14 mouse cellular contexts compared by ENCODE assay signal in genomic region chr19:58419685-58420084, GRCm38 (mm10). TPM values are rescaled to one million over a fixed set of nuclear protein-coding genes. Genes with fewer than 3 reads are reported as not detected.
DNase-seq lines count a peak whose midpoint lies in the region; ATAC-seq and TF ChIP-seq lines count a peak whose summit lies in the region.
"Had no signal": no experiment of that assay in that cellular context is flagged by ENCODE, and none has a peak within 500 bp of the region (broad histone marks: within the 10 kb centered on the region; RNA-seq: fewer than 3 reads in every experiment).

No protein-coding gene starts in this region.

- no peak for DNase-seq in heart, postnatal 14 days
- no peak for DNase-seq in lung, postnatal 0 days (ENCODE audit: low spot score)
- no peak for DNase-seq in lung, adult 2 months
- peak; percentile 48 for DNase-seq in urinary bladder, postnatal 14 days (ENCODE audit: low spot score)
- no peak for DNase-seq in adrenal gland, postnatal 10 days
- DNase-seq in forebrain, postnatal 0 days, result no peak
- DNase-seq: cerebellum, postnatal 36 days; heart, postnatal 36 days; right cerebral cortex, adult 18-20 months had no signal

- peak overlapping the region; percentile 39 for H3K27ac ChIP-seq in heart, embryonic 16.5 days (ENCODE audit: low read length)
- no peak overlapping the region for H3K27ac ChIP-seq in lung, postnatal 0 days (ENCODE audit: low read length)
- H3K27ac ChIP-seq in intestine, embryonic 16.5 days (ENCODE audit: low read length), result no peak overlapping the region
- no peak overlapping the region for H3K27ac ChIP-seq in forebrain, postnatal 0 days (ENCODE audit: low read depth, low read length)
- H3K27ac ChIP-seq: liver, embryonic 15.5 days had no signal

- no peak overlapping the region for H3K9ac ChIP-seq in heart, embryonic 16.5 days (ENCODE audit: low read length)
- no peak overlapping the region for H3K9ac ChIP-seq in lung, postnatal 0 days (replicated peaks; ENCODE audit: low read depth)
- no peak overlapping the region for H3K9ac ChIP-seq in intestine, embryonic 16.5 days (ENCODE audit: low read depth, low read length)
- no peak overlapping the region for H3K9ac ChIP-seq in forebrain, postnatal 0 days
- H3K9ac ChIP-seq: liver, embryonic 15.5 days had no signal

- no peak for ATAC-seq in heart, embryonic 16.5 days (replicated peaks; ENCODE audit: extremely low read depth, insufficient read depth, low FRiP score)
- ATAC-seq in lung, postnatal 0 days, result peak; percentile 44
- 0 out of 2 replicates have a peak, but pooled peaks have one; percentile 48 for ATAC-seq in intestine, embryonic 16.5 days
- no peak for ATAC-seq in forebrain, postnatal 0 days
- ATAC-seq: forebrain, embryonic 16.5 days; Patski had no signal

- no peak overlapping the region for H3K4me3 ChIP-seq in heart, embryonic 16.5 days (ENCODE audit: low read length)
- H3K4me3 ChIP-seq in lung, postnatal 0 days (ENCODE audit: low read depth, low read length), result no peak overlapping the region
- H3K4me3 ChIP-seq in lung, adult 2 months (replicated peaks; ENCODE audit: extremely low read depth, low read depth, low read length), result no peak overlapping the region
- no peak overlapping the region for H3K4me3 ChIP-seq in intestine, embryonic 16.5 days (ENCODE audit: low read length)
- H3K4me3 ChIP-seq in forebrain, postnatal 0 days (ENCODE audit: low read depth, low read length), result no peak overlapping the region
- H3K4me3 ChIP-seq: liver, embryonic 15.5 days had no signal

- WGBS in heart, embryonic 16.5 days, result 29% methylated on average over 3 of the region's 3 CpGs
- WGBS in lung, postnatal 0 days, result 12% methylated on average over 3 of the region's 3 CpGs
- 43% methylated on average over 3 of the region's 3 CpGs for WGBS in lung, adult 2 months
- WGBS in intestine, embryonic 16.5 days, result 23% methylated on average over 3 of the region's 3 CpGs
- WGBS in forebrain, postnatal 0 days, result 60% methylated on average over 3 of the region's 3 CpGs

- 0 out of 2 replicates have a peak, but pooled peaks cover 2% of the 10 kb centered on the region for H3K9me3 ChIP-seq in heart, embryonic 16.5 days (replicated peaks; ENCODE audit: control insufficient read depth, low read length)
- H3K9me3 ChIP-seq in lung, postnatal 0 days (ENCODE audit: low read length), result no peaks in the 10 kb centered on the region
- H3K9me3 ChIP-seq in intestine, embryonic 16.5 days (ENCODE audit: control insufficient read depth, low read length), result no peaks in the 10 kb centered on the region
- H3K9me3 ChIP-seq in forebrain, postnatal 0 days (ENCODE audit: low read length), result no peaks in the 10 kb centered on the region
- H3K9me3 ChIP-seq: liver, embryonic 15.5 days had no signal

- no peak for TF ChIP-seq POLR2A in lung, adult 2 months (IDR thresholded peaks at IDR 0.05; ENCODE audit: borderline replicate concordance, extremely low read depth, low read depth, low read length)

- H3K4me2 ChIP-seq in heart, embryonic 16.5 days (ENCODE audit: low read depth, low read length), result no peak overlapping the region
- no peak overlapping the region for H3K4me2 ChIP-seq in lung, postnatal 0 days (replicated peaks; ENCODE audit: low read depth, low read length)
- H3K4me2 ChIP-seq in intestine, embryonic 16.5 days (ENCODE audit: low read depth, low read length), result no peak overlapping the region
- no peak overlapping the region for H3K4me2 ChIP-seq in forebrain, postnatal 0 days (ENCODE audit: low read depth)
- H3K4me2 ChIP-seq: liver, embryonic 15.5 days had no signal

- H3K36me3 ChIP-seq in heart, embryonic 16.5 days (ENCODE audit: control insufficient read depth, insufficient read depth), result no peaks in the 10 kb centered on the region
- H3K36me3 ChIP-seq in lung, postnatal 0 days (ENCODE audit: insufficient read depth, low read length), result no peaks in the 10 kb centered on the region
- no peaks in the 10 kb centered on the region for H3K36me3 ChIP-seq in intestine, embryonic 16.5 days (ENCODE audit: control insufficient read depth, insufficient read depth, low read length)
- no peaks in the 10 kb centered on the region for H3K36me3 ChIP-seq in forebrain, postnatal 0 days (ENCODE audit: insufficient read depth)
- H3K36me3 ChIP-seq: liver, embryonic 15.5 days had no signal

- intact Hi-C loops in heart, postnatal 14 days (cut with DNase I), result no loop called here

- TF ChIP-seq CTCF in lung, postnatal 0 days (IDR thresholded peaks at IDR 0.05), result no peak
- no peak for TF ChIP-seq CTCF in lung, adult 2 months (IDR thresholded peaks at IDR 0.05; ENCODE audit: insufficient read depth, low read length)
- no peak for TF ChIP-seq CTCF in forebrain, postnatal 0 days (IDR thresholded peaks at IDR 0.05; ENCODE audit: low read depth)

- no peaks in the 10 kb centered on the region for H3K27me3 ChIP-seq in heart, embryonic 16.5 days (ENCODE audit: control insufficient read depth, insufficient read depth, low read length)
- no peaks in the 10 kb centered on the region for H3K27me3 ChIP-seq in lung, postnatal 0 days (replicated peaks; ENCODE audit: insufficient read depth, low read length)
- H3K27me3 ChIP-seq in intestine, embryonic 16.5 days (replicated peaks; ENCODE audit: control insufficient read depth, insufficient read depth, low read length), result no peaks in the 10 kb centered on the region
- H3K27me3 ChIP-seq in forebrain, postnatal 0 days (ENCODE audit: insufficient read depth, low read length), result no peaks in the 10 kb centered on the region
- H3K27me3 ChIP-seq: liver, embryonic 15.5 days; Patski had no signal

- H3K4me1 ChIP-seq in heart, embryonic 16.5 days (ENCODE audit: control insufficient read depth, insufficient read depth, low read length), result peaks cover 8% of the 10 kb centered on the region
- H3K4me1 ChIP-seq in lung, postnatal 0 days (ENCODE audit: insufficient read depth, low read depth, low read length), result no peaks in the 10 kb centered on the region
- no peaks in the 10 kb centered on the region for H3K4me1 ChIP-seq in lung, adult 2 months (ENCODE audit: control insufficient read depth, insufficient read depth, low read length)
- H3K4me1 ChIP-seq in intestine, embryonic 16.5 days (ENCODE audit: control insufficient read depth, insufficient read depth, low read length), result peaks cover 9% of the 10 kb centered on the region; the same call in 1 of the 2 replicates
- H3K4me1 ChIP-seq in forebrain, postnatal 0 days (ENCODE audit: insufficient read depth), result no peaks in the 10 kb centered on the region
- H3K4me1 ChIP-seq: liver, embryonic 15.5 days had no signal

- no peak for TF ChIP-seq EP300 in lung, postnatal 0 days (IDR thresholded peaks at IDR 0.05)

RNA-seq across cellular contexts. Expression of gene Gfra1, which starts 36.0 kb away (rescaled TPM):
- polyA plus RNA-seq in heart, embryonic 16.5 days (2015; fragmentation: Nextera tagmentation; extraction: Ambion mirVana), result 6.6 and 13.1 TPM in 2 replicates
- total RNA-seq in heart, postnatal 14 days (2021), result 1 to 10 TPM; 3.9 to 4.2 TPM
- polyA plus RNA-seq in lung, postnatal 0 days (2015; fragmentation: Nextera tagmentation; extraction: Ambion mirVana), result 5.6 and 6.2 TPM in 2 replicates
- 4.9 and 7.8 TPM in 2 replicates for polyA plus RNA-seq in lung, adult 2 months (2012; rRNA removed)
- polyA plus RNA-seq in intestine, embryonic 16.5 days (2015; fragmentation: Nextera tagmentation; extraction: Ambion mirVana), result 12.9 and 13.3 TPM in 2 replicates
- total RNA-seq in adrenal gland, postnatal 10 days (2021), result 10 to 100 TPM in 1 of 2 experiments, 1 to 10 TPM in 1; 5.6 to 11.9 TPM
- total RNA-seq in forebrain, postnatal 0 days (2014; rRNA removed), result 28.5 and 48.9 TPM in 2 replicates
- polyA plus RNA-seq in forebrain, postnatal 0 days (2015; fragmentation: Nextera tagmentation; extraction: Ambion mirVana), result 16.1 and 23.5 TPM in 2 replicates

Comparison
In these comparisons a context has a peak if more than half of its experiments do, and no peak if none do; other contexts are left out.
1. ATAC-seq: peak in lung, postnatal 0 days (single experiment) and intestine, embryonic 16.5 days (single experiment); none in heart, embryonic 16.5 days (single experiment) and forebrain, postnatal 0 days (single experiment).